Mouse (Mus musculus) thymus, adult 2 months (tissue): Measurements from ENCODE around the gene Grin2b. TPM values are rescaled to one million over a fixed set of nuclear protein-coding genes. Genes with fewer than 3 reads are reported as not detected.

Source experiments
- DNase-seq: peaks from one replicate; pipeline ENCODE4 v3.0.0; 2021
- H3K27ac ChIP-seq: fragments of 200-500 bp; 2 replicates; pipeline ENCODE4 v1.5.1; 2012; ENCODE audit warnings: low read length, control low read depth; ENCODE audit not compliant: control insufficient read depth, insufficient read depth
- H3K27me3 ChIP-seq: fragments of 200-500 bp; 2 replicates; pipeline ENCODE4 v1.6.1; 2012; ENCODE audit warnings: mild to moderate bottlenecking, low read length, moderate library complexity, mixed read lengths; ENCODE audit not compliant: control insufficient read depth, insufficient read depth
- H3K36me3 ChIP-seq: fragments of 200-500 bp; 2 replicates; pipeline ENCODE4 v1.6.1; 2012; ENCODE audit warnings: mild to moderate bottlenecking, low read length, moderate library complexity; ENCODE audit not compliant: control insufficient read depth, insufficient read depth
- H3K4me1 ChIP-seq: fragments of 200-500 bp; replicated peaks from 2 replicates; pipeline ENCODE4 v1.6.1; 2012; ENCODE audit warnings: low read length; ENCODE audit not compliant: control insufficient read depth, insufficient read depth
- H3K4me3 ChIP-seq: fragments of 200-500 bp; 2 replicates; pipeline ENCODE4 v1.5.1; 2012; ENCODE audit warnings: mild to moderate bottlenecking, low read length, control low read depth, moderate library complexity; ENCODE audit not compliant: control insufficient read depth, insufficient read depth
- CTCF ChIP-seq: fragments of 200-500 bp; IDR thresholded peaks from 2 replicates; pipeline ENCODE4 v1.5.1; 2012; ENCODE audit warnings: mild to moderate bottlenecking, control low read depth, low read length, moderate library complexity, borderline replicate concordance; ENCODE audit not compliant: control insufficient read depth, poor library complexity, insufficient read depth; ENCODE audit errors: extremely low read depth
- POLR2A ChIP-seq: fragments of 200-500 bp; IDR thresholded peaks from 2 replicates; pipeline ENCODE4 v1.6.1; 2012; ENCODE audit warnings: mild to moderate bottlenecking, low read length, control low read depth, moderate library complexity; ENCODE audit not compliant: control insufficient read depth, poor library complexity, insufficient read depth; ENCODE audit errors: extremely low read depth
- WGBS: fragments of 180-500 bp; shearing (Covaris S2); methylation state at CpG from one replicate; pipeline ENCODE4 v1.1.7; 2018; 5-methylcytosine and 5-hydroxymethylcytosine counted together
- polyA plus RNA-seq: library from polyadenylated mRNA; depleted of rRNA; stranded (reverse); fragments of >200 nt; gene quantifications from 2 replicates; pipeline ENCODE4 v1.2.3, GENCODE M21; 2012

Grin2b gene
- polyA plus RNA-seq, 1 experiment, result under 0.01 TPM

- H3K36me3 ChIP-seq, result no peaks in the 10 kb centered on the region
- no peaks in the 10 kb centered on the region for H3K4me1 ChIP-seq
- H3K27me3 ChIP-seq, result no peaks in the 10 kb centered on the region
- no peak for DNase-seq
- WGBS, result 60% methylated on average over 5 of the region's 5 CpGs
- no peak overlapping the region for H3K27ac ChIP-seq
- H3K4me3 ChIP-seq, result no peak overlapping the region
- TF ChIP-seq CTCF (no peak), POLR2A (no peak)
Observed at GRCm38 (mm10) chr6:135882611-135883010, 290.7 kb downstream of the Grin2b start.

GRCm38 (mm10) chr6:135876163-135876726 lies 297.1 kb downstream of the Grin2b start:
- no peaks in the 10 kb centered on the region for H3K27me3 ChIP-seq
- no peak for DNase-seq
- 64% methylated on average over 8 of the region's 8 CpGs for WGBS
- H3K27ac ChIP-seq, result no peak overlapping the region
- H3K36me3 ChIP-seq, result no peaks in the 10 kb centered on the region
- no peak overlapping the region for H3K4me3 ChIP-seq
- no peaks in the 10 kb centered on the region for H3K4me1 ChIP-seq
- TF ChIP-seq POLR2A (no peak), CTCF (no peak)

- TF ChIP-seq POLR2A (no peak), CTCF (no peak)
- H3K4me3 ChIP-seq, result no peak overlapping the region
- H3K36me3 ChIP-seq, result no peaks in the 10 kb centered on the region
- no peak overlapping the region for H3K27ac ChIP-seq
- H3K4me1 ChIP-seq, result no peaks in the 10 kb centered on the region
- no peaks in the 10 kb centered on the region for H3K27me3 ChIP-seq
- DNase-seq, result no peak
Observed at GRCm38 (mm10) chr6:135874626-135875025, 298.7 kb downstream of the Grin2b start.

- TF ChIP-seq CTCF (no peak), POLR2A (no peak)
- Histone ChIP-seq H3K4me1 (no peaks in the 10 kb centered on the region), H3K27me3 (no peaks in the 10 kb centered on the region), H3K27ac (no peak overlapping the region), H3K4me3 (no peak overlapping the region), H3K36me3 (no peaks in the 10 kb centered on the region)
- WGBS, result 92% methylated on average over 7 of the region's 7 CpGs
- no peak for DNase-seq
Observed at GRCm38 (mm10) chr6:135865832-135866231, 307.5 kb downstream of the Grin2b start.

GRCm38 (mm10) chr6:135863965-135864364 lies 309.3 kb downstream of the Grin2b start:
- Histone ChIP-seq H3K27ac (no peak overlapping the region), H3K27me3 (no peaks in the 10 kb centered on the region), H3K36me3 (no peaks in the 10 kb centered on the region), H3K4me3 (no peak overlapping the region), H3K4me1 (no peaks in the 10 kb centered on the region)
- 88% methylated on average over 5 of the region's 5 CpGs for WGBS
- TF ChIP-seq CTCF, result no peak
- no peak for TF ChIP-seq POLR2A
- DNase-seq, result no peak

GRCm38 (mm10) chr6:135859502-135859901 lies 313.8 kb downstream of the Grin2b start:
- Histone ChIP-seq H3K4me3 (no peak overlapping the region), H3K36me3 (no peaks in the 10 kb centered on the region), H3K27ac (no peak overlapping the region), H3K4me1 (no peaks in the 10 kb centered on the region), H3K27me3 (no peaks in the 10 kb centered on the region)
- WGBS, result 68% methylated on average over 8 of the region's 8 CpGs
- no peak for TF ChIP-seq POLR2A
- no peak for TF ChIP-seq CTCF
- no peak for DNase-seq

- no peaks in the 10 kb centered on the region for H3K4me1 ChIP-seq
- no peaks in the 10 kb centered on the region for H3K36me3 ChIP-seq
- TF ChIP-seq CTCF (no peak), POLR2A (no peak)
- 83% methylated on average over 8 of the region's 8 CpGs for whole genome bisulfite sequencing
- no peak overlapping the region for H3K4me3 ChIP-seq
- H3K27me3 ChIP-seq, result no peaks in the 10 kb centered on the region
- no peak for DNase-seq
- H3K27ac ChIP-seq, result no peak overlapping the region
Observed at GRCm38 (mm10) chr6:135854173-135854591, 319.1 kb downstream of the Grin2b start.
